Comparison of ENCODE assay signal across 29 mouse cellular contexts in genomic region chr2:178674621-178675020, GRCm38 (mm10).
A peak's percentile ranks its signal among the peaks of the same experiment; 100 is the strongest.
DNase-seq lines count a peak whose midpoint lies in the region; ATAC-seq and TF ChIP-seq lines count a peak whose summit lies in the region.
"Had no signal": no experiment of that assay in that cellular context is flagged by ENCODE, and none has a peak within 500 bp of the region (broad histone marks: within the 10 kb centered on the region; RNA-seq: fewer than 3 reads in every experiment).

No protein-coding gene starts in this region.

- H3K4me1 ChIP-seq in hindbrain, embryonic 10.5 days (replicated peaks): peaks cover 12% of the 10 kb centered on the region; the same call in 1 of the 2 replicates
- H3K4me1 ChIP-seq in hindbrain, embryonic 16.5 days (ENCODE audit: control insufficient read depth, insufficient read depth, low read depth, low read length): peaks cover 7% of the 10 kb centered on the region; the same call in 1 of the 2 replicates
- peaks cover 8% of the 10 kb centered on the region; the same call in 1 of the 2 replicates for H3K4me1 ChIP-seq in liver, adult 2 months (ENCODE audit: control insufficient read depth, insufficient read depth, low read length)
- H3K4me1 ChIP-seq in liver, postnatal 0 days (ENCODE audit: insufficient read depth): peaks cover 9% of the 10 kb centered on the region

- no peaks in the 10 kb centered on the region for H3K79me2 ChIP-seq in liver, adult 2 months (ENCODE audit: control insufficient read depth, insufficient read depth, low read length)

- H3K4me2 ChIP-seq in hindbrain, embryonic 16.5 days (ENCODE audit: low read length): no peak overlapping the region
- H3K4me2 ChIP-seq in liver, postnatal 0 days (ENCODE audit: low read depth, low read length): no peak overlapping the region
- H3K4me2 ChIP-seq: heart, embryonic 11.5 days; hindbrain, embryonic 13.5 days; kidney, embryonic 15.5 days; limb, embryonic 12.5 days; liver, embryonic 11.5 days; neural tube, embryonic 12.5 days had no signal

- no peak overlapping the region for H3K9ac ChIP-seq in hindbrain, embryonic 16.5 days (ENCODE audit: low read depth, low read length)
- no peak overlapping the region for H3K9ac ChIP-seq in liver, adult 2 months (ENCODE audit: low read depth, low read length)
- no peak overlapping the region for H3K9ac ChIP-seq in liver, postnatal 0 days (replicated peaks)
- H3K9ac ChIP-seq: hindbrain, embryonic 13.5 days; kidney, embryonic 15.5 days; limb, embryonic 12.5 days; neural tube, embryonic 12.5 days had no signal

- no peak overlapping the region for H3K4me3 ChIP-seq in hindbrain, embryonic 10.5 days
- no peak overlapping the region for H3K4me3 ChIP-seq in hindbrain, embryonic 16.5 days (ENCODE audit: low read length)
- H3K4me3 ChIP-seq in liver, adult 2 months (ENCODE audit: insufficient read depth, low read depth, low read length): no peak overlapping the region
- no peak overlapping the region for H3K4me3 ChIP-seq in liver, postnatal 0 days (ENCODE audit: low read depth, low read length)
- H3K4me3 ChIP-seq: gastrocnemius, adult 2 months; hindbrain, embryonic 13.5 days; kidney, embryonic 15.5 days; limb, embryonic 12.5 days; midbrain, embryonic 10.5 days; myocyte; neural tube, embryonic 12.5 days had no signal

- no peaks in the 10 kb centered on the region for H3K36me3 ChIP-seq in hindbrain, embryonic 10.5 days
- H3K36me3 ChIP-seq in hindbrain, embryonic 16.5 days (ENCODE audit: control insufficient read depth, insufficient read depth, low read length): no peaks in the 10 kb centered on the region
- no peaks in the 10 kb centered on the region for H3K36me3 ChIP-seq in liver, adult 2 months (ENCODE audit: control insufficient read depth, insufficient read depth, low read length)
- H3K36me3 ChIP-seq in liver, postnatal 0 days (replicated peaks; ENCODE audit: insufficient read depth, low read length): no peaks in the 10 kb centered on the region
- H3K36me3 ChIP-seq: G1E; hindbrain, embryonic 13.5 days; kidney, embryonic 15.5 days; limb, embryonic 12.5 days; midbrain, embryonic 10.5 days; neural tube, embryonic 12.5 days had no signal

- H3K27ac ChIP-seq in hindbrain, embryonic 10.5 days: 0 out of 2 replicates have a peak overlapping the region, but pooled peaks have one; percentile 23
- H3K27ac ChIP-seq in hindbrain, embryonic 16.5 days (ENCODE audit: low read depth, low read length): no peak overlapping the region
- H3K27ac ChIP-seq in liver, adult 2 months (replicated peaks; ENCODE audit: insufficient read depth, low read depth, low read length): no peak overlapping the region
- no peak overlapping the region for H3K27ac ChIP-seq in liver, postnatal 0 days (ENCODE audit: low read depth)
- H3K27ac ChIP-seq: gastrocnemius, adult 2 months; hindbrain, embryonic 13.5 days; kidney, embryonic 15.5 days; limb, embryonic 12.5 days; midbrain, embryonic 10.5 days; neural tube, embryonic 12.5 days had no signal

- H3K27me3 ChIP-seq in hindbrain, embryonic 10.5 days (ENCODE audit: insufficient read depth, poor library complexity, severe bottlenecking): no peaks in the 10 kb centered on the region; the same call in 1 of the 2 replicates
- H3K27me3 ChIP-seq in hindbrain, embryonic 16.5 days (replicated peaks; ENCODE audit: control insufficient read depth, insufficient read depth, low read length): no peaks in the 10 kb centered on the region
- H3K27me3 ChIP-seq in liver, adult 2 months (ENCODE audit: control insufficient read depth, insufficient read depth, low read length): no peaks in the 10 kb centered on the region
- no peaks in the 10 kb centered on the region for H3K27me3 ChIP-seq in liver, postnatal 0 days (ENCODE audit: insufficient read depth, low read length)
- H3K27me3 ChIP-seq: hindbrain, embryonic 13.5 days; kidney, embryonic 15.5 days; neural tube, embryonic 12.5 days; Patski had no signal

- 79% methylated on average over 4 of the region's 4 CpGs for whole genome bisulfite sequencing in hindbrain, embryonic 10.5 days
- 78% methylated on average over 4 of the region's 4 CpGs for WGBS in hindbrain, embryonic 16.5 days
- 76% methylated on average over 4 of the region's 4 CpGs for WGBS in liver, adult 2 months
- WGBS in liver, postnatal 0 days (ENCODE audit: insufficient replicate concordance): 67% methylated on average over 4 of the region's 4 CpGs

- TF ChIP-seq CTCF in liver, adult 2 months (IDR thresholded peaks at IDR 0.05; ENCODE audit: low read depth, low read length): no peak
- no peak for TF ChIP-seq CTCF in liver, postnatal 0 days (IDR thresholded peaks at IDR 0.05; ENCODE audit: low read depth)

- peak; percentile 15 to 28 for DNase-seq in cerebellum, postnatal 14 days
- no peak for DNase-seq in cerebellum, adult 9-11 months
- DNase-seq in hindbrain, embryonic 10.5 days (ENCODE audit: low spot score): no peak
- peak; percentile 15 for DNase-seq in liver, adult 2 months (ENCODE audit: extremely low read depth, low read depth, low spot score)
- DNase-seq in liver, postnatal 0 days: no peak
- peak; percentile 64 for DNase-seq in brain, adult 2 months (ENCODE audit: low read depth, low spot score)
- no peak for DNase-seq in spleen, adult 18-20 months
- DNase-seq: adrenal gland, postnatal 10 days; cerebellum, adult 18-20 months; cerebellum, postnatal 36 days; gastrocnemius, adult 2 months; gastrocnemius, postnatal 36 days; heart, adult 18-20 months; heart, postnatal 36 days; kidney, adult 18-20 months; lung, postnatal 14 days; right cerebral cortex, adult 18-20 months had no signal

- no peaks in the 10 kb centered on the region for H3K9me3 ChIP-seq in hindbrain, embryonic 10.5 days
- no peaks in the 10 kb centered on the region for H3K9me3 ChIP-seq in hindbrain, embryonic 16.5 days (ENCODE audit: control insufficient read depth, low read length)
- H3K9me3 ChIP-seq in liver, postnatal 0 days (ENCODE audit: low read length): no peaks in the 10 kb centered on the region
- H3K9me3 ChIP-seq: hindbrain, embryonic 13.5 days; kidney, embryonic 15.5 days; limb, embryonic 12.5 days; midbrain, embryonic 10.5 days; neural tube, embryonic 12.5 days had no signal

- TF ChIP-seq EP300 in liver, postnatal 0 days (IDR thresholded peaks at IDR 0.05; ENCODE audit: low read depth): no peak

- ATAC-seq in hindbrain, embryonic 16.5 days: no peak
- no peak for ATAC-seq in liver, postnatal 0 days
- ATAC-seq: midbrain, embryonic 16.5 days; Patski had no signal

- no peak for TF ChIP-seq POLR2A in liver, adult 2 months (IDR thresholded peaks at IDR 0.05; ENCODE audit: extremely low read depth, insufficient read depth, low read length)

Comparison
In these comparisons a context has a peak if more than half of its experiments do, and no peak if none do; other contexts are left out.
1. DNase-seq: peak in cerebellum, postnatal 14 days (2 of 2), liver, adult 2 months (single experiment) and brain, adult 2 months (single experiment); none in cerebellum, adult 9-11 months (single experiment), hindbrain, embryonic 10.5 days (single experiment), liver, postnatal 0 days (single experiment) and spleen, adult 18-20 months (0 of 2).